Mouse (Mus musculus): ENCODE measurements around the gene Prr15. TPM values are rescaled to one million over a fixed set of nuclear protein-coding genes. Genes with fewer than 3 reads are reported as not detected.

The Prr15 gene
- total and polyA plus RNA-seq, 2 experiments, result 0.09 to 0.18 TPM

DNA sequence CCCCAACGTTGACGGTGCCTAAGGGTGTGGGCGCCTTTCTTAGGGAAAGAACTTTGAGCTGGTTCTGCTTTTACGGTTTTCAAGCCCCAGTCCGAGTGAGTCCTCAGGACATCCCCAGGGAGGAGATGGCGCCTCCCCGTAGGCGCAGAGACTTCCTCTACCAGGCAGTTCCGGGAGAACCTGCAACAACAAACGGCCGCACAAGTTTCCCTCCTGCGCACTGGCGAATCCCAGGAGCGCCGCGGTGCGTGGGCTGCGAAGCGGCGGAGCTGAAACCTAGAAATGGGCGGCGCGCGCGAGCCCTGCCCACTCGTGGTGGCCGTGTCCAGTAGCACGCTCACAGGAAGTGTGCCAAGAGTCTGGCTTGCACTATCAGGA lies 2.0 kb downstream of the Prr15 start:
- DNase-seq (ENCODE audit: extremely low read depth, low read depth, low spot score), result peak; percentile 7
- no peaks in the 10 kb centered on the region for H3K79me2 ChIP-seq (ENCODE audit: control insufficient read depth, insufficient read depth, low read length)
- H3K27ac ChIP-seq (replicated peaks; ENCODE audit: insufficient read depth, low read depth, low read length), result no peak overlapping the region
- 2% methylated on average over 28 of the region's 28 CpGs for WGBS
- no peak overlapping the region; the same call in 1 of the 2 replicates for H3K9ac ChIP-seq (ENCODE audit: low read depth, low read length)
- H3K36me3 ChIP-seq (ENCODE audit: control insufficient read depth, insufficient read depth, low read length), result no peaks in the 10 kb centered on the region
- no peaks in the 10 kb centered on the region for H3K27me3 ChIP-seq (ENCODE audit: control insufficient read depth, insufficient read depth, low read length)
- peak overlapping the region; percentile 35; the same call in 1 of the 2 replicates for H3K4me3 ChIP-seq (ENCODE audit: insufficient read depth, low read depth, low read length)
- no peak for TF ChIP-seq CTCF (IDR thresholded peaks at IDR 0.05; ENCODE audit: low read depth, low read length)
- peaks cover 15% of the 10 kb centered on the region for H3K4me1 ChIP-seq (ENCODE audit: control insufficient read depth, insufficient read depth, low read length)

DNA sequence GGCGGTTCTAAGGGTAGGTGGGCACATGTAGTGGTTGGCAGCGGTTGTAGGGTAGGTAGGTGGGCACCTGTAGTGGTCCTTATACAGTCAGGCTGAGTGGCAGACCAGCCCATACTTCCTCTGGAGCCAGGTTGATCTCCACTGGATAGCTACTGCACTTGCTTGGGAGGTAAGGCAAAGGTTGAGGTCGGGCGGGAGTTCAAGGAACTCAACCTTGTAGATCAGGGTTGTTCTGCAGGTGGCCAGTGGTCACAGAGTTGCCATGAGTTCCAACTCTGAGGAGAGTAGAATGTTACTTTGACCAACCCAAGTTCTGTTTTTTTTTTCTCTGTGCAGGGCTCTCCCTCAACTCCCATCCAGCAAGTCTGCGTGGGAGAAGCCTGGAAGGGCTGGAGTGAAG lies 3.1 kb downstream of the Prr15 start:
- Histone ChIP-seq H3K36me3 (ENCODE audit: control insufficient read depth, insufficient read depth, low read length) (no peaks in the 10 kb centered on the region), H3K4me3 (ENCODE audit: insufficient read depth, low read depth, low read length) (no peak overlapping the region), H3K79me2 (ENCODE audit: control insufficient read depth, insufficient read depth, low read length) (no peaks in the 10 kb centered on the region), H3K4me1 (ENCODE audit: control insufficient read depth, insufficient read depth, low read length) (peaks cover 15% of the 10 kb centered on the region), H3K27ac (replicated peaks; ENCODE audit: insufficient read depth, low read depth, low read length) (no peak overlapping the region), H3K27me3 (ENCODE audit: control insufficient read depth, insufficient read depth, low read length) (no peaks in the 10 kb centered on the region), H3K9ac (ENCODE audit: low read depth, low read length) (no peak overlapping the region)
- 100% methylated on average over 5 of the region's 5 CpGs for WGBS
- no peak for TF ChIP-seq POLR2A (IDR thresholded peaks at IDR 0.05; ENCODE audit: extremely low read depth, insufficient read depth, low read length)
- no peak for TF ChIP-seq CTCF (IDR thresholded peaks at IDR 0.05; ENCODE audit: low read depth, low read length)
- no peak for DNase-seq (ENCODE audit: extremely low read depth, low read depth, low spot score)

DNA sequence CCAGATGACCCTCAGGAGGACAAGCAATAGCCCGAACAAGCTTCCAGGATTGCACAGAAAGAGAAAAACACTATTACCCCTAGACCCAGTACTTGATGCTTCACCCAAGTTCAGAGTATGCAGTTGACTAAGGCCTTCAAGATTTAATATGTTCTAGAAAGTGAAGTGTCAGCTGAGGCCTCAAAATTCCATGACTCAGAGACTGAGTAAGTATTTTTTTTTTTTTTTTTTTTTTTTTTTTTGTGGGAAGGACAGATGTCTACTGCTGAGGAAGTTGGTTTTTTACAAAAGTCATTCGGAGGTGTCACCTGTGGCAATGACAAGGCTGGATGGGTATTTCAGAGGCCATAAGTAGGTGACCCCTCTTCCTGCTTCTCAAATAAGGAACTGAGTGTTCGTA lies 4.0 kb downstream of the Prr15 start:
- WGBS, result 57% methylated on average over 3 of the region's 3 CpGs
- no peaks in the 10 kb centered on the region for H3K36me3 ChIP-seq (ENCODE audit: control insufficient read depth, insufficient read depth, low read length)
- peaks cover 15% of the 10 kb centered on the region for H3K4me1 ChIP-seq (ENCODE audit: control insufficient read depth, insufficient read depth, low read length)
- H3K9ac ChIP-seq (ENCODE audit: low read depth, low read length), result no peak overlapping the region
- no peak overlapping the region for H3K4me3 ChIP-seq (ENCODE audit: insufficient read depth, low read depth, low read length)
- no peak for DNase-seq (ENCODE audit: extremely low read depth, low read depth, low spot score)
- TF ChIP-seq CTCF (IDR thresholded peaks at IDR 0.05; ENCODE audit: low read depth, low read length) (no peak), POLR2A (IDR thresholded peaks at IDR 0.05; ENCODE audit: extremely low read depth, insufficient read depth, low read length) (no peak)
- H3K27ac ChIP-seq (replicated peaks; ENCODE audit: insufficient read depth, low read depth, low read length), result no peak overlapping the region
- H3K79me2 ChIP-seq (ENCODE audit: control insufficient read depth, insufficient read depth, low read length), result no peaks in the 10 kb centered on the region
- H3K27me3 ChIP-seq (ENCODE audit: control insufficient read depth, insufficient read depth, low read length), result no peaks in the 10 kb centered on the region

DNA sequence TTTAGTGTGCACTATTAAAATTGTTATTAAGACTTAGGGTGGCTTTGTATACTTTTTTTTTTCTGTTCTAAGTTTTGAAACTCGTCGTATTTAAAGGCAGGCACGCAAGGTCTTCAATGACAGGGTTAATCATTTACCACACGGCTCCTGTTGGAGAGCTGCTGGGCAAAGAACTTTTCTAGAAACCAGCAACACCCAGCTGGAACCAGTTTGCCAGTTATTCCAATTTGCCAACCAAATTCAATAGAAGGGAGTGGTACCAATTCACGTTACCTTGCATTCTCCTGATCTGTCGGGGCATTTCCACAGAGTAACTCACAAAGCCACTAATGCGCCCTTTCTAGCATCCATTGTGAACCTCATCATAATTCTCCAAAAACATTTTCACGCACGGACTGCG lies 4.5 kb downstream of the Prr15 start:
- TF ChIP-seq POLR2A (IDR thresholded peaks at IDR 0.05; ENCODE audit: extremely low read depth, insufficient read depth, low read length), result no peak
- no peak for TF ChIP-seq CTCF (IDR thresholded peaks at IDR 0.05; ENCODE audit: low read depth, low read length)
- Histone ChIP-seq H3K9ac (ENCODE audit: low read depth, low read length) (no peak overlapping the region), H3K4me1 (ENCODE audit: control insufficient read depth, insufficient read depth, low read length) (peaks cover 15% of the 10 kb centered on the region), H3K79me2 (ENCODE audit: control insufficient read depth, insufficient read depth, low read length) (no peaks in the 10 kb centered on the region), H3K27ac (replicated peaks; ENCODE audit: insufficient read depth, low read depth, low read length) (no peak overlapping the region), H3K4me3 (ENCODE audit: insufficient read depth, low read depth, low read length) (no peak overlapping the region), H3K36me3 (ENCODE audit: control insufficient read depth, insufficient read depth, low read length) (no peaks in the 10 kb centered on the region), H3K27me3 (ENCODE audit: control insufficient read depth, insufficient read depth, low read length) (no peaks in the 10 kb centered on the region)
- peak; percentile 85 for DNase-seq (ENCODE audit: extremely low read depth, low read depth, low spot score)
- WGBS, result 51% methylated on average over 10 of the region's 10 CpGs

DNA sequence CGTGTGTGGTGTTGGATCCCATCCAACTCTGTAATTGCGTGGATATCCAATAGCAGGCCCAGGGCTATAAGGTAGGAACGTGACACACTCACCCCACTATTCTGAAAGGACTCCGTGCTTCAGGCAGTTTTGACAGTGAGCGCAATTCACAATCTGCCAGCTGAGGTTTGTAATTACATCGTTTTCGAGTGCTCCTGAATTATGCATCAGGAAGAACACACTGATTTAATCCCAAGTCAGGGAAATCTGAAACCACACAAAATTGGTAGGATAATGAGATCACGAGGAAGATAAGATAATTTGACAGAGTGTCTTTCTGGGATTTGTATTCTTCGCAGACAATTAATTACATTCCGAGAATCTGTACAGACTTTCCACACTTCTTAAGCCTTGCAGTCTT lies 6.1 kb downstream of the Prr15 start:
- DNase-seq (ENCODE audit: extremely low read depth, low read depth, low spot score), result no peak
- no peaks in the 10 kb centered on the region for H3K79me2 ChIP-seq (ENCODE audit: control insufficient read depth, insufficient read depth, low read length)
- H3K27me3 ChIP-seq (ENCODE audit: control insufficient read depth, insufficient read depth, low read length), result no peaks in the 10 kb centered on the region
- H3K4me1 ChIP-seq (ENCODE audit: control insufficient read depth, insufficient read depth, low read length), result peaks cover 13% of the 10 kb centered on the region
- H3K4me3 ChIP-seq (ENCODE audit: insufficient read depth, low read depth, low read length), result no peak overlapping the region
- H3K27ac ChIP-seq (replicated peaks; ENCODE audit: insufficient read depth, low read depth, low read length), result no peak overlapping the region
- TF ChIP-seq POLR2A (IDR thresholded peaks at IDR 0.05; ENCODE audit: extremely low read depth, insufficient read depth, low read length), result no peak
- TF ChIP-seq CTCF (IDR thresholded peaks at IDR 0.05; ENCODE audit: low read depth, low read length), result no peak
- 68% methylated on average over 10 of the region's 10 CpGs for WGBS
- H3K36me3 ChIP-seq (ENCODE audit: control insufficient read depth, insufficient read depth, low read length), result no peaks in the 10 kb centered on the region
- no peak overlapping the region for H3K9ac ChIP-seq (ENCODE audit: low read depth, low read length)

DNA sequence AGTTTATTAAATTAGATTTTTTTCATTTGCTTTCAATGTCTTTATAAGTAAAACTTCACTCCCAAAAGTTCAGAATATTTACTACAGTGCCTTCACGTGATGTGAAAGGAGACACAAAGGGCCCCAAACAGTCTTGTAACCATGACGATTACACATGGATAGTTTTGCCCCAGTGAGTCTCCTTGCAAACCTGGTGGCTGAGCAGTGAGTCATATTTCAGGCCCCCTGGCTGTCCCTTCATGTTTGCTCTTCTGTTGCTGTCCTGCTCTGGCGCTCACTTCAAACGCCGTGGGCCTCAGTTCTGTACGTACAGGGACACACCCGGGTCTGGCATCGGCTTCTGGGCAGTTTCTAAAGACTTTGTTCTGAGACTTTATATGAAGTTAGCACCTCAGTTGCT lies 6.6 kb downstream of the Prr15 start:
- H3K36me3 ChIP-seq (ENCODE audit: control insufficient read depth, insufficient read depth, low read length), result no peaks in the 10 kb centered on the region
- 65% methylated on average over 8 of the region's 8 CpGs for whole genome bisulfite sequencing
- H3K79me2 ChIP-seq (ENCODE audit: control insufficient read depth, insufficient read depth, low read length), result no peaks in the 10 kb centered on the region
- H3K4me3 ChIP-seq (ENCODE audit: insufficient read depth, low read depth, low read length), result no peak overlapping the region
- H3K9ac ChIP-seq (ENCODE audit: low read depth, low read length), result no peak overlapping the region
- H3K4me1 ChIP-seq (ENCODE audit: control insufficient read depth, insufficient read depth, low read length), result peaks cover 9% of the 10 kb centered on the region
- H3K27me3 ChIP-seq (ENCODE audit: control insufficient read depth, insufficient read depth, low read length), result no peaks in the 10 kb centered on the region
- no peak for TF ChIP-seq POLR2A (IDR thresholded peaks at IDR 0.05; ENCODE audit: extremely low read depth, insufficient read depth, low read length)
- no peak for DNase-seq (ENCODE audit: extremely low read depth, low read depth, low spot score)
- no peak overlapping the region for H3K27ac ChIP-seq (replicated peaks; ENCODE audit: insufficient read depth, low read depth, low read length)
